Mouse (Mus musculus) MEL (cell line): ENCODE measurements at regions not wholly inside any gene's neighbourhood (a gene's known extent, or its start where the extent isn't known, plus 50 kb on each side); places are given as distances from the start of the nearest gene placed in this dataset.

Source experiments
- DNase-seq: peaks from one replicate; pipeline ENCODE4 v3.0.0; 2011; ENCODE audit warnings: low read depth, low spot score
- H3K27ac ChIP-seq: 2 replicates; pipeline ENCODE4 v1.5.1; 2012; ENCODE audit warnings: low read depth, mild to moderate bottlenecking, control low read depth, low read length, moderate library complexity; ENCODE audit not compliant: control insufficient read depth
- H3K27me3 ChIP-seq, 2 experiments: fragments of 150-350 bp in 1 of 2; sonication (generic) in 1 of 2; 2 replicates each; pipeline ENCODE4 v1.6.1; 2012; ENCODE audit warnings: low read length in 2 of 2, mild to moderate bottlenecking in 2 of 2, improper control_type of control experiment in 1 of 2, moderate library complexity in 1 of 2; ENCODE audit not compliant: insufficient read depth in 2 of 2, control insufficient read depth in 1 of 2
- H3K36me3 ChIP-seq, 2 experiments: 2 replicates each; pipeline ENCODE4 v1.6.1; 2012 to 2014; ENCODE audit warnings: low read length in 2 of 2, improper control_type of control experiment in 1 of 2, inconsistent platforms in 1 of 2, mild to moderate bottlenecking in 1 of 2; ENCODE audit not compliant: insufficient read depth in 2 of 2, control insufficient read depth in 1 of 2
- H3K4me1 ChIP-seq, 2 experiments: fragments of 150-350 bp in 1 of 2; sonication (generic) in 1 of 2; 2 replicates each; pipeline ENCODE4 v1.6.1; 2012; ENCODE audit warnings: low read length in 2 of 2, improper control_type of control experiment in 1 of 2, mild to moderate bottlenecking in 1 of 2; ENCODE audit not compliant: insufficient read depth in 2 of 2, control insufficient read depth in 1 of 2
- H3K4me3 ChIP-seq, 2 experiments: fragments of 150-350 bp in 1 of 2; sonication (generic) in 1 of 2; 2 replicates each; pipeline ENCODE4 v1.5.1; 2012; ENCODE audit warnings: low read depth in 2 of 2, low read length in 2 of 2, mild to moderate bottlenecking in 2 of 2, moderate library complexity in 2 of 2, control low read depth in 1 of 2, improper control_type of control experiment in 1 of 2; ENCODE audit not compliant: control insufficient read depth in 1 of 2, insufficient read depth in 1 of 2
- H3K79me2 ChIP-seq: 2 replicates; pipeline ENCODE4 v1.6.1; 2012; ENCODE audit warnings: mild to moderate bottlenecking, low read length, moderate library complexity; ENCODE audit not compliant: control insufficient read depth, poor library complexity, insufficient read depth
- H3K9ac ChIP-seq: 2 replicates; pipeline ENCODE4 v1.6.1; 2012; ENCODE audit warnings: low read depth, mild to moderate bottlenecking, control low read depth, low read length, moderate library complexity; ENCODE audit not compliant: control insufficient read depth, poor library complexity, severe bottlenecking
- H3K9me3 ChIP-seq: fragments of 150-350 bp; sonication (generic); replicated peaks from 2 replicates; pipeline ENCODE4 v1.6.1; 2012; ENCODE audit warnings: mild to moderate bottlenecking, low read length, improper control_type of control experiment, moderate library complexity; ENCODE audit not compliant: insufficient read depth
- BHLHE40 ChIP-seq: IDR thresholded peaks from 2 replicates; pipeline ENCODE4 v1.6.1; 2012; ENCODE audit warnings: low read depth, mild to moderate bottlenecking, inconsistent platforms, low read length, improper control_type of control experiment, borderline replicate concordance
- CHD1 ChIP-seq: IDR thresholded peaks from 2 replicates; pipeline ENCODE4 v1.6.1; 2012; ENCODE audit warnings: low read depth, mild to moderate bottlenecking, inconsistent platforms, low read length, improper control_type of control experiment
- CHD2 ChIP-seq: IDR thresholded peaks from 2 replicates; pipeline ENCODE4 v1.6.1; 2011; ENCODE audit warnings: low read length, improper control_type of control experiment
- E2F4 ChIP-seq: IDR thresholded peaks from 2 replicates; pipeline ENCODE4 v1.6.1; 2011; ENCODE audit warnings: low read depth, low read length, improper control_type of control experiment, borderline replicate concordance
- ELF1 ChIP-seq: IDR thresholded peaks from 2 replicates; pipeline ENCODE4 v1.6.1; 2014; ENCODE audit warnings: low read depth, mild to moderate bottlenecking, inconsistent platforms, low read length, improper control_type of control experiment, moderate library complexity
- EP300 ChIP-seq, 2 experiments: IDR thresholded peaks; 2 replicates each; pipeline ENCODE4 v1.6.1; 2011; ENCODE audit warnings: improper control_type of control experiment in 2 of 2, low read length in 2 of 2, low read depth in 1 of 2, mild to moderate bottlenecking in 1 of 2
- ETS1 ChIP-seq: IDR thresholded peaks from 2 replicates; pipeline ENCODE4 v1.6.1; 2012; ENCODE audit warnings: low read depth, mild to moderate bottlenecking, inconsistent platforms, low read length, improper control_type of control experiment, moderate library complexity
- GABPA ChIP-seq: IDR thresholded peaks from 2 replicates; pipeline ENCODE4 v1.6.1; 2012; ENCODE audit warnings: low read depth, mild to moderate bottlenecking, inconsistent platforms, low read length, improper control_type of control experiment, moderate library complexity
- GATA1 ChIP-seq: IDR thresholded peaks from 2 replicates; pipeline ENCODE4 v1.6.1; 2011; ENCODE audit warnings: low read depth, low read length, improper control_type of control experiment
- HCFC1 ChIP-seq: IDR thresholded peaks from 2 replicates; pipeline ENCODE4 v1.6.1; 2012; ENCODE audit warnings: low read depth, mild to moderate bottlenecking, inconsistent platforms, low read length, improper control_type of control experiment, moderate library complexity
- KAT2A ChIP-seq: conservative IDR thresholded peaks from 2 replicates; pipeline ENCODE4 v1.6.1; 2012; ENCODE audit warnings: low read depth, low read length, improper control_type of control experiment, inconsistent platforms
- MAZ ChIP-seq: IDR thresholded peaks from 2 replicates; pipeline ENCODE4 v1.6.1; 2012; ENCODE audit warnings: low read depth, mild to moderate bottlenecking, inconsistent platforms, low read length, improper control_type of control experiment
- MXI1 ChIP-seq: IDR thresholded peaks from 2 replicates; pipeline ENCODE4 v1.6.1; 2011; ENCODE audit warnings: mild to moderate bottlenecking, low read depth, low read length, improper control_type of control experiment
- NELFE ChIP-seq: IDR thresholded peaks from 2 replicates; pipeline ENCODE4 v1.6.1; 2011; ENCODE audit warnings: low read depth, low read length, improper control_type of control experiment
- NRF1 ChIP-seq: IDR thresholded peaks from 2 replicates; pipeline ENCODE4 v1.6.1; 2014; ENCODE audit warnings: low read depth, mild to moderate bottlenecking, inconsistent platforms, low read length, improper control_type of control experiment, moderate library complexity; ENCODE audit not compliant: poor library complexity, insufficient read depth, severe bottlenecking
- POLR2A ChIP-seq, 2 experiments: IDR thresholded peaks; 2 replicates each; pipeline ENCODE4 v1.6.1; 2011 to 2012; ENCODE audit warnings: low read length in 2 of 2, mild to moderate bottlenecking in 2 of 2, control low read depth in 1 of 2, improper control_type of control experiment in 1 of 2, low read depth in 1 of 2, moderate library complexity in 1 of 2; ENCODE audit not compliant: control insufficient read depth in 1 of 2, insufficient read depth in 1 of 2, poor library complexity in 1 of 2
- POLR2AphosphoS2 ChIP-seq: IDR thresholded peaks from 2 replicates; pipeline ENCODE4 v1.6.1; 2011; ENCODE audit warnings: low read length, improper control_type of control experiment
- RAD21 ChIP-seq: IDR thresholded peaks from 2 replicates; pipeline ENCODE4 v1.6.1; 2011; ENCODE audit warnings: mild to moderate bottlenecking, low read depth, low read length, improper control_type of control experiment
- SIN3A ChIP-seq: IDR thresholded peaks from 2 replicates; pipeline ENCODE4 v1.6.1; 2012; ENCODE audit warnings: low read length, improper control_type of control experiment, inconsistent platforms
- TAL1 ChIP-seq: IDR thresholded peaks from 2 replicates; pipeline ENCODE4 v1.6.1; 2012; ENCODE audit warnings: mild to moderate bottlenecking, inconsistent platforms, low read length, moderate library complexity, mixed read lengths
- TBP ChIP-seq: IDR thresholded peaks from 2 replicates; pipeline ENCODE4 v1.8.0; 2011; ENCODE audit warnings: low read depth, low read length, improper control_type of control experiment
- ZC3H11A ChIP-seq: IDR thresholded peaks from 2 replicates; pipeline ENCODE4 v1.6.1; 2012; ENCODE audit warnings: low read depth, mild to moderate bottlenecking, inconsistent platforms, low read length, improper control_type of control experiment
- ZKSCAN1 ChIP-seq: IDR thresholded peaks from 2 replicates; pipeline ENCODE4 v1.6.1; 2012; ENCODE audit warnings: low read depth, mild to moderate bottlenecking, inconsistent platforms, low read length, improper control_type of control experiment, moderate library complexity
- ZNF384 ChIP-seq: IDR thresholded peaks from 2 replicates; pipeline ENCODE4 v1.6.1; 2012; ENCODE audit warnings: low read depth, mild to moderate bottlenecking, inconsistent platforms, low read length, improper control_type of control experiment

- no peaks in the 10 kb centered on the region for H3K79me2 ChIP-seq
- no peaks in the 10 kb centered on the region for H3K9me3 ChIP-seq
- no peak overlapping the region for H3K9ac ChIP-seq
- TF ChIP-seq NRF1 (no peak), TAL1 (no peak), HCFC1 (no peak), NELFE (no peak), KAT2A (no peak), POLR2A (IDR thresholded peaks at IDR 0.05; ENCODE audit: control insufficient read depth in 1 of 2, insufficient read depth in 1 of 2, low read depth in 1 of 2, low read length in 2 of 2, poor library complexity in 1 of 2) (no peak)
- H3K4me3 ChIP-seq: no peak overlapping the region
- no peak overlapping the region for H3K27ac ChIP-seq
- peaks cover 0 to 3% of the 10 kb centered on the region in 2 experiments; a peak in 3 of 4 replicates for H3K27me3 ChIP-seq
- H3K4me1 ChIP-seq: peaks cover 8 to 15% of the 10 kb centered on the region in 2 experiments
- peaks cover 0 to 10% of the 10 kb centered on the region in 2 experiments; a peak in 2 of 4 replicates for H3K36me3 ChIP-seq
- no peak for DNase-seq
These were observed 138.0 kb upstream of the Plxnc1 start for GRCm38 (mm10) chr10:95082634-95083033.

DNA sequence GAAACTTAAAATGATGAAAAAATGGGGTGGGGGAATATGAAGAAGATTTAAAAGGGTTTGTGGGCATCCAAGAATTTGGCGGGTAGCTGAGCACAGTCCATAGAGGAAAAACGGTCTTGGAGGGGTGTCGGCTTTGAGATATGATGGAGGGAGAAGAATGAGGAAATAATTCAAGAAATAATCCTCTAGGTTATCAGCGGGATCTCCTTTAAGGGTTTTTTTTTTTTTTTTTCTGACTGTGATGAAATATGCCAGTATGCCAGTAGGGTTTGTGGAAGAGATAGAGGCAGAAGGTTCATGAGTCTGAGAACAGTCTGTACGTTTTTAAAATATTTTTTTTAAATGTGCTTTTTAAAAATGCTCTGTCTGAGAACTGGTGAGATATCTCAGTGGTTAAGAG, 135.3 kb upstream of the Plxnc1 start:
- no peaks in the 10 kb centered on the region for H3K9me3 ChIP-seq
- TF ChIP-seq MXI1 (no peak), TBP (no peak), ZNF384 (peak; percentile 94), MAZ (no peak), BHLHE40 (no peak), CHD2 (no peak), CHD1 (no peak), ZC3H11A (no peak), RAD21 (no peak), SIN3A (no peak), GATA1 (peak; percentile 64), ZKSCAN1 (no peak), ELF1 (no peak), ETS1 (0 out of 2 replicates have a peak, but pooled peaks have one; percentile 10), E2F4 (no peak), POLR2AphosphoS2 (no peak), GABPA (no peak), EP300 (IDR thresholded peaks at IDR 0.05; ENCODE audit: low read depth in 1 of 2, low read length in 2 of 2) (peak; percentile 19 to 54; a peak in 2 of 4 replicates)
- TF ChIP-seq, all 39 proteins: peak for 4
- H3K27me3 ChIP-seq: peaks cover 0 to 3% of the 10 kb centered on the region in 2 experiments; a peak in 3 of 4 replicates

More for the DNA sequence above, 135.3 kb upstream of the Plxnc1 start:
- H3K4me1 ChIP-seq: peaks cover 2 to 7% of the 10 kb centered on the region in 2 experiments; a peak in 2 of 4 replicates
- no peak for DNase-seq
- H3K36me3 ChIP-seq: no peaks in the 10 kb centered on the region
- no peaks in the 10 kb centered on the region for H3K79me2 ChIP-seq
- H3K9ac ChIP-seq: no peak overlapping the region
- no peak overlapping the region for H3K27ac ChIP-seq
- no peak overlapping the region for H3K4me3 ChIP-seq
